Mouse (Mus musculus): Measurements from ENCODE around the gene BC005537.

GRCm38 (mm10) chr13:24781916-24782315, 19.5 kb upstream of the BC005537 start:
- TF ChIP-seq CTCF (IDR thresholded peaks at IDR 0.05; ENCODE audit: borderline replicate concordance, extremely low read depth, insufficient read depth, insufficient read length) (no peak), POLR2A (IDR thresholded peaks at IDR 0.05; ENCODE audit: borderline replicate concordance, extremely low read depth, insufficient read depth, insufficient read length, poor library complexity, severe bottlenecking) (no peak)

All from brain, embryonic 14.5 days (tissue).